Mouse (Mus musculus): ENCODE data around the gene Wif1.

DNA sequence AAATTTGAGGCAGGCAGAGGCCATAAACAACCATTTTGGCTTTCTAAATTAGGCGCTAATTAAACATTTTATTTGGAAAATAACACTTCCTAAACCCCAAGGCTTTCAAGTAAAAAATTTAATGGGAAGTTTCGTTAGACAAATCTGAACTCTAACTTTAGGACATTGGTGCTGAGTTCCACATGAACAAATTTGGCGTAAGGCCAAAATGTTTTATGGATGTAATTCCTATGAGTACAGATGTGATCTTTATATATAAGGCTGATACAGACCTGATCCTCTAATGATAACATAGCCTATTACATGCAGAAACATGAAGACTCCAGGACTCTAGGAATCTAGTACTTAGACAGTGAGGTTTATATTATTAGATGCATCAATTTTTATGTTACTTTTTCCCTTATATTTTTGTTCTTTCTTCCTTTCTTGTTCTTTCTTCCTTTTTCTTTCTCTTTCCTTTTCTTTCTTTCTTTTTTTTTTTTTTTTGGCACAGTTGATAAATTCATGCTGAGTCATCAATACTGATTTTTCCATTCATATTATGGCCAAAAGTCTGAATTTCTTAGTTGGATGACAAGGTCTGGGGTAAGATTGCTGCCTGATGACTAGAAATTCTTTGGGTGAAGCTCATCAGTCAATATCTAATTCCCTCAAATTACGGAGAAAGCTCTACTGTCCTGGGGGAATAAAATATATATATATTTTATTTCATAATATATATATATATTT lies 5.0 kb downstream of the Wif1 start:
- TF ChIP-seq TAL1 (IDR thresholded peaks at IDR 0.05; ENCODE audit: low read length) = no peak
- no peak for TF ChIP-seq GATA1 (IDR thresholded peaks at IDR 0.05; ENCODE audit: low read length)
